Mouse (Mus musculus) liver, embryonic 13.5 days (tissue): ENCODE measurements around the gene Mical3. TPM values are rescaled to one million over a fixed set of nuclear protein-coding genes. Genes with fewer than 3 reads are reported as not detected.
A peak's percentile ranks its signal among the peaks of the same experiment; 100 is the strongest.

ENCODE experiments used
- ATAC-seq: fragments of 200-750 bp; cut with Nextera tagmentation; 2 replicates; pipeline ENCODE4 v1.8.0; 2017; ENCODE audit warnings: low read depth, mild to moderate bottlenecking, moderate number of reproducible peaks, moderate library complexity
- DNase-seq: peaks from one replicate; pipeline ENCODE4 v3.0.0; 2022
- H3K27ac ChIP-seq: fragments of 300-500 bp; sonication (generic); 2 replicates; pipeline ENCODE4 v1.5.1; 2015; ENCODE audit warnings: moderate library complexity, mild to moderate bottlenecking, inconsistent platforms
- H3K27me3 ChIP-seq: fragments of 300-500 bp; sonication (generic); 2 replicates; pipeline ENCODE4 v1.6.1; 2015; ENCODE audit warnings: mild to moderate bottlenecking, inconsistent platforms
- H3K36me3 ChIP-seq: fragments of 300-500 bp; sonication (generic); 2 replicates; pipeline ENCODE4 v1.6.1; 2015; ENCODE audit warnings: mild to moderate bottlenecking, inconsistent platforms
- H3K4me1 ChIP-seq: fragments of 300-500 bp; sonication (generic); replicated peaks from 2 replicates; pipeline ENCODE4 v1.6.1; 2015; ENCODE audit warnings: inconsistent platforms
- H3K4me2 ChIP-seq: fragments of 300-500 bp; sonication (generic); 2 replicates; pipeline ENCODE4 v1.6.1; 2015; ENCODE audit warnings: inconsistent platforms, mild to moderate bottlenecking, moderate library complexity
- H3K4me3 ChIP-seq: fragments of 300-500 bp; sonication (generic); replicated peaks from 2 replicates; pipeline ENCODE4 v1.5.1; 2015; ENCODE audit warnings: mild to moderate bottlenecking, inconsistent platforms
- H3K9ac ChIP-seq: fragments of 300-500 bp; sonication (generic); 2 replicates; pipeline ENCODE4 v1.6.1; 2015; ENCODE audit warnings: mild to moderate bottlenecking, inconsistent platforms
- H3K9me3 ChIP-seq: fragments of 300-500 bp; sonication (generic); replicated peaks from 2 replicates; pipeline ENCODE4 v1.6.1; 2016; ENCODE audit warnings: inconsistent platforms
- WGBS: fragments of 180-500 bp; shearing (Covaris S2); methylation state at CpG from one replicate; pipeline ENCODE4 v1.1.7; 2015; ENCODE audit not compliant: insufficient replicate concordance; 5-methylcytosine and 5-hydroxymethylcytosine counted together
- polyA plus RNA-seq: library from polyadenylated mRNA; unstranded; fragments of >200 nt; fragmentation: Nextera tagmentation; extraction: Ambion mirVana; gene quantifications from 2 replicates; pipeline ENCODE4 v1.2.1, GENCODE M21; 2015

Gene Mical3
- polyA plus RNA-seq, 1 experiment from 2014 or later, result 9.9 TPM

DNA sequence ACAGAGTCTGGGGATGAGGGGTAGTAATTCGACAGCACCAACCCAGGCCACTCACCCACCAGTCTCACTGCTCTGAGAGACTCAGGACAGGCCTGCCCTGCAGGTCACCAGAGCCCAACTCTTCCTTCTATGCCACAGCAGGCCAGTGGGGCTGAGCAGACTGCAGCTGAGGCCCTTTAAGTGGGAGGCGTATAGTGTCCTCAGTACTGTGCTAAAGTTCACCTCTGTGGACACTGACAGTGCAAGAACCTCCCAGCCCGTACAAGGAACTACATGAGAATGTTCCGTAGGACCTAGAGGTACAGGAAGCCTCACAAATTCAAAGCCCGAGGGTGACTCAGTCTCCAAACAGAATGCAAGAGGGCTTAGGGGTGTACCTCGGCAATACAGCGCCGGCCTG lies 67.0 kb downstream of the Mical3 start:
- DNase-seq (no peak), ATAC-seq (peak; percentile 32; the same call in 1 of the 2 replicates)
- no peaks in the 10 kb centered on the region for H3K27me3 ChIP-seq
- H3K9me3 ChIP-seq, result no peaks in the 10 kb centered on the region
- no peak overlapping the region for H3K4me2 ChIP-seq
- no peak overlapping the region for H3K4me3 ChIP-seq
- H3K9ac ChIP-seq, result no peak overlapping the region
- WGBS, result 77% methylated on average over 8 of the region's 8 CpGs
- H3K4me1 ChIP-seq, result peaks cover 60% of the 10 kb centered on the region
- H3K36me3 ChIP-seq, result 0 out of 2 replicates have a peak, but pooled peaks cover 8% of the 10 kb centered on the region
- H3K27ac ChIP-seq, result peak overlapping the region; percentile 19; the same call in 1 of the 2 replicates

DNA sequence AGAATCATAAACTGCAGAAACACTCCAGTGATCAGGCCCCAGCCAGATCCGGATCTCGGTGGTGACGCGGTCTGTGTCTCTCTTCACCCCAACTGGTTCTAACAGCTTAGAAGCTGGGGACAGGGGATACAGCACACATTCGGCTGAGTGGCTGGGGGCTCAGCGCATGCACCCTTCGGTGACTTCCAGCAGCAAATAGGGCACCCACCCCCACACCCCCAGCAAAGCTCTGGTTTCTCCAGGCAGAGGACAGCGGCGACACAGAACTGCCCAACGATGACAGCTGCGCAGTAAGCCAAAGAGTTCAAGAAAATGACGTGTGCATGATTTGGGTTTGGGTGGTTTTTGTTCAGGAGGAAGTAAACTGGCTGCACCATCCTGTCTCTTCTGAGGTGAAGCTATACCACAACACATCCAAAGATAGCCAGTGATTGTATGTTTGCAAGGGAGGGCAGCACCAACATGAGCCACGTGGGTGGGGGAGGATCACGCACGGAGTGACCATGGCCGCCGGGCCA lies 67.8 kb downstream of the Mical3 start:
- ATAC-seq, result no peak
- no peak overlapping the region for H3K27ac ChIP-seq

DNA sequence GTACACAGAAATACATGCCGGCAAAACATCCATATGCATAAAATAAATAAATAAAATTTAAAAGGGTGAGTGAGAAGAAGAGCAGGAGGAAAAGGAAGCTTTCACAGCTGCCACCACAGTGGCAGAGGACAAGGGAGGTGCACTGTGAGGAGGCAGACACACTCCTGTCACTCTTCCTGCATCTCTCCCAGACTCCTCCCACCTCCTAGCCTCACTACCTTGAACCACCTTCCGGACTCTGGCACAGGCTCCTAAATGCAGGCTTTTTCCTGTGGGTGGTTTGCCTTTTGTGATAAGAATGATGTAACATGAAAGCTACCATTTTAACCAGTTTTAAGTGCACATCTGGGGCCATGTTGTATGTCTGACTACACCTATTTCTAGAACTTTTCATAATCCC lies 72.8 kb downstream of the Mical3 start:
- peaks cover 58% of the 10 kb centered on the region for H3K4me1 ChIP-seq
- WGBS, result 63% methylated on average over 2 of the region's 2 CpGs

More for the DNA sequence above, 67.8 kb downstream of the Mical3 start:
- Histone ChIP-seq H3K9me3 (no peaks in the 10 kb centered on the region), H3K9ac (no peak overlapping the region), H3K36me3 (0 out of 2 replicates have a peak, but pooled peaks cover 8% of the 10 kb centered on the region), H3K4me3 (no peak overlapping the region), H3K4me2 (no peak overlapping the region), H3K27me3 (no peaks in the 10 kb centered on the region), H3K4me1 (peaks cover 61% of the 10 kb centered on the region)
- no peak for DNase-seq
- WGBS, result 76% methylated on average over 17 of the region's 17 CpGs

DNA sequence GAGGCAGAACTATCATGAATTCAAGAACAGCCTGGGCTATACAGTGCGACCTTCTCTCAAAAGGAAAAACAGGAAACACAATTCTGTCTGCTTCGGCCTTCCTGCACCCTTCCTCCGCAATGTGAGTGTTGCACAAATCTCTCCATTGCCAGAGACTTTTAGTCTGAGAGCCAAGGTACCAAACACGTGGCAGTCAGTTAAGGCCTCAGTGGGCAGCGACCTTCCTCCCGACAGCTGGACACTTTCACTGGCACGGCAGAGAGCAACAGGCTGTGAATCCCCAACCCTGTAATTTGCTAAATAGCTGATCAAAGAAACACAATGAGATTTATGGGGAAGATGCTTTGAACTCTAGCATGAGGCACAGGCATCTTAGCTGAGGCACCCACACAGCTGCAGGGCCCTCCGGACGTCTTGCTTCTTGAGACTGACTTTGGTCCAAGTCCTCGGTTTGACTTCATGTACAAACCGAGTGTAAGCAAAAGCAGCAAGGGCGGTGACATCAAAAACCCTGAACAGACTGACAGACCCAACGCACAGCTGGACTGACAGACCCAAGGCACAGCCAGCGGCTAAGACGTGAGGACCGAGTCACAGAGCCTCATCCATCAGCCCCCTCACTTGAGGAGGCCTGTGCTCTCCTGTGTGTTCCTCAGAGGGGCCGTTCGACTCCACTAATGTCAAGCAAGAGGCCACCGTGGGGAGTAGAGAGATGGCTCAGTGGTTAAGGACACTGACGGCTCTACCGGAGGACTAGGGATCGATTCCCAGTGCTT lies 73.4 kb downstream of the Mical3 start:
- Histone ChIP-seq H3K9me3 (no peaks in the 10 kb centered on the region), H3K4me3 (no peak overlapping the region), H3K4me2 (no peak overlapping the region), H3K27ac (no peak overlapping the region), H3K36me3 (no peaks in the 10 kb centered on the region), H3K27me3 (no peaks in the 10 kb centered on the region), H3K4me1 (peaks cover 62% of the 10 kb centered on the region), H3K9ac (no peak overlapping the region)
- ATAC-seq, result no peak
- DNase-seq, result no peak
- 83% methylated on average over 22 of the region's 22 CpGs for WGBS

More for the DNA sequence above, 72.8 kb downstream of the Mical3 start:
- no peak for ATAC-seq
- Histone ChIP-seq H3K36me3 (no peaks in the 10 kb centered on the region), H3K9me3 (no peaks in the 10 kb centered on the region), H3K27me3 (no peaks in the 10 kb centered on the region), H3K9ac (no peak overlapping the region), H3K4me2 (no peak overlapping the region), H3K4me3 (no peak overlapping the region), H3K27ac (no peak overlapping the region)
- DNase-seq, result no peak

DNA sequence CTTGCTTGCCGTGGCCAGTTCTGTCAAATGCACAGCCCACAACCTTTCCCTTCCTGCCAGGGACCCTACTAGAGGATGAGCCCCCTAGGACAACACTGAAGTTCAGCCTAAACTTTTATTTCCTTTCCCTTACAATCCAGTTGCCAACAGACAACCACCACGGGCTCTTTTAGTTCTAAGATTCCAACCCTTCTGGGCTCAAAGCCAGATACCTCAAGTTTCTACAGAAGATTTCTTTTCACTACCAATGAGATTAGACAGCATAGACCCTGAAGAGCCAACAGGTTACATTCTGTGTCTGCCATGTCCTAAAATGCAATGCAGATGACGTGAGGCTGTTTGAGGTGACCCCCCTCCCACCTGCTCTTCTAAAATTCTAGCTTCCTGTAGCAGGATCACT lies 75.3 kb downstream of the Mical3 start:
- ATAC-seq (no peak), DNase-seq (no peak)
- Histone ChIP-seq H3K4me3 (no peak overlapping the region), H3K4me1 (peaks cover 80% of the 10 kb centered on the region), H3K9me3 (no peaks in the 10 kb centered on the region), H3K36me3 (no peaks in the 10 kb centered on the region), H3K27ac (no peak overlapping the region), H3K4me2 (no peak overlapping the region), H3K27me3 (no peaks in the 10 kb centered on the region), H3K9ac (no peak overlapping the region)
- WGBS, result 56% methylated on average over 3 of the region's 3 CpGs

DNA sequence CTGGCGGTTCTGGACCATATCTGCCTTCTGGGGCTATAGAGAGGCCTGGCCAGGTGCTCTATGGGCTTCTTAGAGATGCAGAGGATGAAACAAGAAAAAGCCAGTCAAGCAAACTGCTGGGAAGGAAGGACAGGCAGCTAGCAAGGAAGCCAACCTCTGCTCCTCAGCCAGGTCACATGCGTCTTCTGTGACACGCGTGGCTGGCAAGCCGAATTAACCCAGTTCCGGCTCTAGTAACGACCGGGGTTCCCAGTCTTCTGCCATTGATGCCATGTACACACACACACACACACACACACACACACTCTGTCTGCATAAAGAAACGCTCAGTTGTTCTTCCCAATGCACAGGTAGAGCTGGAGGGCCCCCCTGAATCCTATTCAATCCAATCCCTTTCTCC lies 75.9 kb downstream of the Mical3 start:
- ATAC-seq (no peak), DNase-seq (no peak)
- Histone ChIP-seq H3K36me3 (no peaks in the 10 kb centered on the region), H3K27ac (no peak overlapping the region), H3K4me1 (peaks cover 86% of the 10 kb centered on the region), H3K4me3 (no peak overlapping the region), H3K9ac (no peak overlapping the region), H3K9me3 (no peaks in the 10 kb centered on the region), H3K27me3 (no peaks in the 10 kb centered on the region), H3K4me2 (no peak overlapping the region)
- WGBS, result 90% methylated on average over 9 of the region's 9 CpGs

DNA sequence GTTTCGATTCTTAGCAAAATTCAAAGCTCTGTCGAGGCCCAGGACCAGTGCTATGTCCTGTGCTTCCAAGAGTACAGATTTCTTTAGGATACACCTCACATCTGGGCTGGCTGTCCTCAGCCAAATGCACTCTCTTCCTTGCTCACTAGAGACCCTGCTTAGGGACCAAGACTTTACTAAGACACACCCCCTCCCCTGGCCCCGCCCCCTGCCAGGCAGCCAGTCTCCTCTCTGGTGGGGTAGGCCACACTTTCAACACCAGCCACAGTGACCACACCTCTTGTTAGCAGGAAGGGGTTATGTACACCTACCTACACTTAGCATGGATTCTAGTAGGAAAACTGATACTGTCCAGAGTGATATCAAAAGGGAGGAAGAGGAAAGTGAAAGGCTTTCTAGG lies 76.5 kb downstream of the Mical3 start:
- ATAC-seq (no peak), DNase-seq (no peak)
- H3K4me3 ChIP-seq, result no peak overlapping the region
- H3K9ac ChIP-seq, result no peak overlapping the region
- H3K36me3 ChIP-seq, result no peaks in the 10 kb centered on the region
- H3K9me3 ChIP-seq, result no peaks in the 10 kb centered on the region
- H3K27ac ChIP-seq, result no peak overlapping the region
- 71% methylated on average over 3 of the region's 3 CpGs for WGBS
- no peak overlapping the region for H3K4me2 ChIP-seq
- peaks cover 89% of the 10 kb centered on the region for H3K4me1 ChIP-seq
- no peaks in the 10 kb centered on the region for H3K27me3 ChIP-seq

DNA sequence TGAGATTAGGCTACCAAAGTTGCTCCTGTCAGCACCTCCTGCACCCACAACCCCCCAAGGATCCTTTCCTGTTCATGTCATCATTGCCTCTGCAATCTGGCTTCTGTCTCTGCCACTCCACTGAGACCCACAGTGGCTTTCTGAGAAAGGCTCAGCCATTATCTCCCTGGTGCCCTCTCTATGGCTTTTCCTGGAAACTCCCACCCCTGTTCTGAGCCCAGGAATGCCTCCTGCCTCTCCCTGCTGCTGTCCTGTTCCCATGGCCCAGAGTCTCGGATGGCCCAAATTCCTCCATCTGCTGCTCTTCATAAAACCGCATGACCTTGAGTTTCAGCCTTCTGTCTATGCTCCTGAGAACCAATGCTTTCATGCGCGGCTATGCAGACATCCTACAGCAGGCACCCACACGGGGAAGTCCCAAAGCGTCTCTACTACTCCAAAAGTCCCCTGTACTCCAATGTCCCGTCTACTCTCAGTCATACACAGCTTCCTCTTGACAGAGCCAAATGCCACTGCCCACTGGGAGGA lies 77.2 kb downstream of the Mical3 start:
- Histone ChIP-seq H3K27me3 (no peaks in the 10 kb centered on the region), H3K36me3 (no peaks in the 10 kb centered on the region), H3K27ac (no peak overlapping the region; the same call in 1 of the 2 replicates), H3K4me3 (no peak overlapping the region), H3K4me2 (no peak overlapping the region), H3K9me3 (no peaks in the 10 kb centered on the region), H3K9ac (no peak overlapping the region), H3K4me1 (peaks cover 93% of the 10 kb centered on the region)
- DNase-seq (no peak), ATAC-seq (no peak)
- 72% methylated on average over 7 of the region's 7 CpGs for WGBS

DNA sequence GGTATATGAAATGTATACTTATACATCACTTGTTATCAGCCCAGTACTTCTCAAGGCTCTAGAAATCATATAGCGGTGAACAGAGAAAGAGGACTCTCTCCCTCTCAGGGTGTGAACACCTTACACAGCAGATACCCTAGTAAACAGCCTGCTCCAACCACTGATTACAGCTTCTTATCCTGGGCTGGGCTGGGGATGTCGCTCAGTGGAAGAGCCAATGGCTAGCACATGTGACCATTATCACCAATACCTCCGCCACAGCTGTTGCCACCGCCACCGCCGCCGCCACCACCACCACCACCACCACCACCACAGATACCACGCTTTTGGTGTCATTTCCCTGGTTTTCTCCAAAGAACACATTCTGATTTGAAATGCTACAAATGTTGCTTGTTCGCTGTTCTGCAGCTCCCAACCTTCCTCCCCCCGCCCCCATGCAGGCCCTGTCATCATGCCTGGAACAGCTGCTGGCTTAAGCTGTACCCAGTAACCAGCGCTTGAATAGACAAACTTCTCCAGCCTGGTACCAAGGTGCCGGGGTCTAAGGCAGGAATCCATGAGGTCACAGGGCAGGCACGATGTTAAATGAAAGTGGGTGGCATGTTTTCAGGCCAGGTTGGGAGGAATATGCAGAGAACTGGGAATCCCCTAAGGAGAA lies 78.7 kb downstream of the Mical3 start:
- Histone ChIP-seq H3K27me3 (no peaks in the 10 kb centered on the region), H3K4me1 (peaks cover 82% of the 10 kb centered on the region), H3K36me3 (no peaks in the 10 kb centered on the region), H3K9me3 (no peaks in the 10 kb centered on the region), H3K27ac (peak overlapping the region; percentile 70; the same call in 1 of the 2 replicates), H3K9ac (no peak overlapping the region), H3K4me3 (no peak overlapping the region), H3K4me2 (peak overlapping the region; percentile 29; the same call in 1 of the 2 replicates)
- peak; percentile 58 for DNase-seq
- peak; percentile 91 for ATAC-seq
- WGBS, result 68% methylated on average over 13 of the region's 13 CpGs

DNA sequence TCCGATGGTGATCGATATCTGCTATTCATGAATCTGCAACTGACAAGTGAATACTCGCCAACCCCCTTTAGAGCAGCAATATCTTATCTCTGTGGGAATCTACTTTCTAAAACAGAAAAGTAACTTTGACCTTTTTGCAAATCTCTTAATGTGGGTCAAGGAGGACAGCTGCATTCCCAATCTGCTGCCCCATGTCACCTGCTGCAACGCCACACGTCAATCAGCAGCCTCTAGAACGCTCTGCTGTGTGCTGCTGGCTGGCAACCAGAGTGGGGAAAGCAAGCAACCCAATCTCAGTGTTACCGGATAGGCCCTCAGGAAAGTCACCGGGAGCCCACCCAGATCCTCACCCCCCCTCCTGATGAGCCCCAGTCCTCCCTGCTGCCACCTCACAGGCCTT lies 79.4 kb downstream of the Mical3 start:
- Histone ChIP-seq H3K36me3 (no peaks in the 10 kb centered on the region), H3K27ac (no peak overlapping the region; the same call in 1 of the 2 replicates), H3K4me1 (peaks cover 79% of the 10 kb centered on the region), H3K9ac (no peak overlapping the region), H3K27me3 (no peaks in the 10 kb centered on the region), H3K4me3 (no peak overlapping the region), H3K4me2 (no peak overlapping the region), H3K9me3 (no peaks in the 10 kb centered on the region)
- WGBS, result 80% methylated on average over 8 of the region's 8 CpGs
- ATAC-seq, result no peak
- no peak for DNase-seq

DNA sequence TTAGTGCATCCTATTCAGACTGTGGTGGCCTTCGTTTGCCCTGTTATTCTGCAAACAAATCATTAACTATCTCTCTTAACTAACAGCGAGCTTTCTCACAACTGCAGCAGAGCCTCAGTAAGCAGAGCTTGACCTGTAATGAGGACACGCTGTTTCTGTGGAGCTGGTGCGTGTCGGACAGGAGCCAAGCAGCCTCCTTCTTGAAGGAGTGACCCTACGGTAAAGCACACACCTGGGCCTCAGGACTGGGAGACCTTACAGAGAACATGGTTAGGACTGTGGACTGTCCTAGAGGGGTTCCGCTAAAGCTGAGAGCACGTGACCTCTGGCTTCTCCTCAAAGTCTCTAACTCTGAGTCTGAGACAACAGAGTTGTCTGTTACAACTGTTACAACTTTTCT lies 82.1 kb downstream of the Mical3 start:
- no peaks in the 10 kb centered on the region for H3K9me3 ChIP-seq
- no peak for ATAC-seq
- no peak for DNase-seq
- WGBS, result 80% methylated on average over 8 of the region's 8 CpGs
- peak overlapping the region; percentile 39 for H3K27ac ChIP-seq
- no peaks in the 10 kb centered on the region for H3K27me3 ChIP-seq
- 0 out of 2 replicates have a peak overlapping the region, but pooled peaks have one; percentile 12 for H3K4me2 ChIP-seq
- no peak overlapping the region for H3K9ac ChIP-seq
- peaks cover 71% of the 10 kb centered on the region for H3K4me1 ChIP-seq
- H3K4me3 ChIP-seq, result no peak overlapping the region
- H3K36me3 ChIP-seq, result no peaks in the 10 kb centered on the region
